Mouse (Mus musculus): Measurements from ENCODE around the gene Dnah6.

GRCm38 (mm10) chr6:73222841-73223526 is 1.5 kb upstream of the Dnah6 start:
- TF ChIP-seq EP300 (IDR thresholded peaks at IDR 0.05) (peak; percentile 52), CTCF (IDR thresholded peaks at IDR 0.05) (no peak)

Measured in lung, postnatal 0 days (tissue).